Mouse (Mus musculus) megakaryocyte, embryonic 14.5 days (primary cell): ENCODE results near the gene Fam222b.

Experiments
- FLI1 ChIP-seq: IDR thresholded peaks from 2 replicates; pipeline ENCODE4 v1.6.1; 2012; ENCODE audit warnings: low read length, inconsistent platforms, mixed read lengths
- GATA1 ChIP-seq: IDR thresholded peaks from 3 replicates; pipeline ENCODE4 v1.6.1; 2012; ENCODE audit warnings: mixed read lengths, low read length, inconsistent platforms, borderline replicate concordance

GRCm38 (mm10) chr11:78194411-78195100 lies 100.1 kb downstream of the Fam222b start:
- no peak for TF ChIP-seq GATA1
- TF ChIP-seq FLI1: no peak
